ENCODE assay signal across 21 mouse cellular contexts in the genomic region with DNA sequence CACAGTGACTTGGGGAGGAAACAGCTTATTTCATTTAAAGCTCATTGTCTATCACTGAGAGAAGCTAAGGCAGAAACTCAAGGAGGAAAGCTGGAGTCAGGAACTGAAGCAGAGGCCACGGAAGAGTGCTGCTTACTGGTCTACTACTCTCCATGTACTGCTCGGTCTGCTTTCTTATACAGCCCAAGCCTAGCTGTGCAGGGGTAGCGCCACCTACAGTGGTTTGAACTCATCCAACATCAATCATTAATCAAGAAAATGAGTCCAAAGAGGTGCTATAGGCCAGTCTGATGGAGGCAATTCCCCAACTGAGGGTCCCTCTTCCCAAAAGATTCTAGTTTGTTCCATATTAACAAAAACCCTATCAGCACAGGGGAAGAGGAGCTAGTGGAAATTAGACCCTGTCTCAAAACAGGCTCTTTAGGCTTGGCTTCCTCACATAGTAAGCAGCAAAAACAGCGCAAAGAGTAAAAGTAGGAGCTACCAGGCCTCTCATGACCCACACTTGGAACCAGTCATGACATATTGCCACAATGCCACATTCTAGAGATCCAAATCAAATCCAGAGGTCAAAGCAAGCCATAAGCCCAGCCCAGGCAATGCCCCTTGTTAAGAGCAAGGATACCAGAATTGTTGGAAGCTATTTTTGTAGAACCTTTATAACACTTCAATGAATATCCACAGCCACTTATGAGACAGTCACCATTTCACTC. TPM values are rescaled to one million over a fixed set of nuclear protein-coding genes. Genes with fewer than 3 reads are reported as not detected.
DNase-seq lines count a peak whose midpoint lies in the region; TF ChIP-seq lines count a peak whose summit lies in the region.
"Had no signal": no experiment of that assay in that cellular context is flagged by ENCODE, and none has a peak within 500 bp of the region (broad histone marks: within the 10 kb centered on the region; RNA-seq: fewer than 3 reads in every experiment).

No protein-coding gene starts in this region.

- intact Hi-C loops in heart, postnatal 14 days (cut with DNase I): loop anchor here (5.0 kb wide), 3 partner anchors 66 to 266 kb away; no protein-coding TSS in a partner anchor
- intact Hi-C loops in gastrocnemius, postnatal 14 days (cut with DNase I; ENCODE audit: low total_unique reads): loop anchor here (10.0 kb wide), 1 partner anchor 268 kb away; a partner anchor contains a TSS
- intact Hi-C loops in heart, postnatal 36 days (cut with DNase I): loop anchor here (5.0 kb wide), 2 partner anchors 106 to 266 kb away; no protein-coding TSS in a partner anchor

- no peaks in the 10 kb centered on the region for H3K36me3 ChIP-seq in CH12.LX (replicated peaks in 1 of 2; ENCODE audit: control insufficient read depth in 1 of 2, insufficient read depth in 1 of 2, low read length in 1 of 2)
- H3K36me3 ChIP-seq: embryonic facial prominence, embryonic 12.5 days; hindbrain, embryonic 10.5 days; kidney, embryonic 15.5 days; limb, embryonic 10.5 days; liver, embryonic 15.5 days; midbrain, embryonic 15.5 days had no signal

- H3K4me1 ChIP-seq in CH12.LX (ENCODE audit: control insufficient read depth in 1 of 2, insufficient read depth in 2 of 2): peaks cover 3 to 10% of the 10 kb centered on the region in 2 experiments; a peak in 2 of 4 replicates

- TF ChIP-seq CTCF in CH12.LX (conservative IDR thresholded peaks at IDR 0.05 in 1 of 2, IDR thresholded peaks at IDR 0.05 in 1 of 2; ENCODE audit: low read depth in 2 of 2, low read length in 2 of 2): peak in 1 of 2 experiments; percentile 46; a peak in 2 of 4 replicates

- no peaks in the 10 kb centered on the region for H3K79me2 ChIP-seq in CH12.LX (replicated peaks; ENCODE audit: control insufficient read depth, extremely low read depth, insufficient read depth, poor library complexity, severe bottlenecking)

- DNase-seq in heart, adult 11 months: peak; percentile 55
- no peak for DNase-seq in heart, postnatal 14 days
- DNase-seq in kidney, postnatal 36 days: peak; percentile 18 to 31
- DNase-seq in kidney, postnatal 10 days: no peak
- DNase-seq in CH12.LX (ENCODE audit: extremely low read depth): no peak
- peak; percentile 63 for DNase-seq in adipocyte (ENCODE audit: low spot score)
- no peak for DNase-seq in gastrocnemius, postnatal 14 days
- no peak for DNase-seq in heart, postnatal 36 days
- DNase-seq: adrenal gland, adult 8-10 months; cerebellum, adult 9-11 months; forebrain, postnatal 0 days; lung, postnatal 10 days; right cerebral cortex, postnatal 14 days; thymus, adult 18-20 months; thymus, postnatal 4 days had no signal

- H3K9ac ChIP-seq in CH12.LX (ENCODE audit: insufficient read depth, low read depth): no peak overlapping the region
- H3K9ac ChIP-seq: embryonic facial prominence, embryonic 12.5 days; forebrain, postnatal 0 days; kidney, embryonic 15.5 days; liver, embryonic 15.5 days; midbrain, embryonic 15.5 days had no signal

- H3K4me3 ChIP-seq in CH12.LX (replicated peaks in 1 of 3; ENCODE audit: low read depth in 2 of 3, low read length in 2 of 3, poor library complexity in 1 of 3): no peak overlapping the region
- H3K4me3 ChIP-seq: embryonic facial prominence, embryonic 12.5 days; hindbrain, embryonic 10.5 days; kidney, embryonic 15.5 days; limb, embryonic 10.5 days; liver, embryonic 15.5 days; midbrain, embryonic 15.5 days had no signal

- peak; percentile 9 for TF ChIP-seq RAD21 in CH12.LX (IDR thresholded peaks at IDR 0.05; ENCODE audit: low read depth, low read length)

- dilution Hi-C loops in CH12.LX (cut with MboI; ENCODE audit: extremely low pct_ligation_motif_present, extremely low pct_unique_long_range_greater_than_20kb, low sequenced_read_pairs): no loop called here

- H3K27ac ChIP-seq in CH12.LX (ENCODE audit: insufficient read depth, low read depth): no peak overlapping the region
- H3K27ac ChIP-seq: embryonic facial prominence, embryonic 12.5 days; hindbrain, embryonic 10.5 days; kidney, embryonic 15.5 days; limb, embryonic 10.5 days; liver, embryonic 15.5 days; midbrain, embryonic 15.5 days had no signal

- in situ Hi-C loops in CH12.LX (cut with MboI; ENCODE audit: low pct_ligation_motif_present, low pct_unique_long_range_greater_than_20kb, low sequenced_read_pairs): no loop called here

- no peaks in the 10 kb centered on the region for H3K27me3 ChIP-seq in CH12.LX (replicated peaks)
- H3K27me3 ChIP-seq: embryonic facial prominence, embryonic 12.5 days; kidney, embryonic 15.5 days; liver, embryonic 15.5 days; midbrain, embryonic 15.5 days had no signal

- H3K9me3 ChIP-seq in CH12.LX (replicated peaks; ENCODE audit: low read length): no peaks in the 10 kb centered on the region
- H3K9me3 ChIP-seq: embryonic facial prominence, embryonic 12.5 days; hindbrain, embryonic 10.5 days; kidney, embryonic 15.5 days; limb, embryonic 10.5 days; liver, embryonic 15.5 days; midbrain, embryonic 15.5 days had no signal

- no peak overlapping the region for H3K4me2 ChIP-seq in CH12.LX (ENCODE audit: insufficient read depth, low read depth, poor library complexity, severe bottlenecking)
- H3K4me2 ChIP-seq: embryonic facial prominence, embryonic 12.5 days; kidney, embryonic 15.5 days; liver, embryonic 15.5 days; midbrain, embryonic 15.5 days had no signal

- TF ChIP-seq POLR2A in CH12.LX (IDR thresholded peaks at IDR 0.05; ENCODE audit: low read depth, low read length): no peak

- no peak for TF ChIP-seq EP300 in CH12.LX (IDR thresholded peaks at IDR 0.05; ENCODE audit: low read length)

TF ChIP-seq in CH12.LX, 34 proteins besides CTCF, POLR2A, EP300 and RAD21:
- TF ChIP-seq ELF1 (IDR thresholded peaks at IDR 0.05; ENCODE audit: low read depth, low read length): no peak
- TF ChIP-seq SMC3 (IDR thresholded peaks at IDR 0.05; ENCODE audit: low read depth, low read length): 0 out of 2 replicates have a peak, but pooled peaks have one; percentile 7

RNA-seq across cellular contexts. Expression of a gene that starts 9.4 kb away (rescaled TPM):
- 10 to 100 TPM; 17.8 to 18.1 TPM for total RNA-seq in heart, postnatal 14 days (2021)
- total RNA-seq in CH12.LX (2012; rRNA removed) (37.1 and 43.4 TPM in 2 replicates), CH12.LX (2014; rRNA removed) (78.1 and 89.0 TPM in 2 replicates)
- 66.2 and 69.3 TPM in 2 replicates for polyA plus RNA-seq in CH12.LX (2012; ENCODE audit: insufficient read length, low read depth)
- 10 to 100 TPM; 15.3 TPM for total RNA-seq in gastrocnemius, postnatal 14 days (2021)
- total RNA-seq in heart, postnatal 36 days (2021): 10 to 100 TPM; 17.1 to 18.8 TPM

RNA-seq across cellular contexts. Expression of a gene that starts 40.5 kb away (rescaled TPM):
- 10 to 100 TPM; 54.2 to 55.8 TPM for total RNA-seq in heart, postnatal 14 days (2021)
- total RNA-seq in CH12.LX (2012; rRNA removed) (56.8 and 57.7 TPM in 2 replicates), CH12.LX (2014; rRNA removed) (59.6 and 67.4 TPM in 2 replicates)
- 72.1 and 80.4 TPM in 2 replicates for polyA plus RNA-seq in CH12.LX (2012; ENCODE audit: insufficient read length, low read depth)
- 10 to 100 TPM; 36.4 to 41.2 TPM for total RNA-seq in gastrocnemius, postnatal 14 days (2021)
- total RNA-seq in heart, postnatal 36 days (2021): 10 to 100 TPM; 34.3 to 42.0 TPM

Comparison
In these comparisons a context has a peak if more than half of its experiments do, and no peak if none do; other contexts are left out.
1. DNase-seq: peak in heart, adult 11 months (single experiment), kidney, postnatal 36 days (2 of 2) and adipocyte (single experiment); none in heart, postnatal 14 days (0 of 2), kidney, postnatal 10 days (single experiment), CH12.LX (single experiment), gastrocnemius, postnatal 14 days (single experiment) and heart, postnatal 36 days (0 of 2).